Mouse (Mus musculus) heart, embryonic 11.5 days (tissue): Measurements from ENCODE around the gene Rrm1. TPM values are rescaled to one million over a fixed set of nuclear protein-coding genes. Genes with fewer than 3 reads are reported as not detected.

Source experiments
- ATAC-seq: fragments of 200-750 bp; cut with Nextera tagmentation; replicated peaks from 2 replicates; pipeline ENCODE4 v1.8.0; 2017; ENCODE audit warnings: moderate library complexity; ENCODE audit not compliant: insufficient number of reproducible peaks, low FRiP score, low TSS enrichment
- H3K27ac ChIP-seq: fragments of 300-500 bp; sonication (generic); 2 replicates; pipeline ENCODE4 v1.5.1; 2014; ENCODE audit warnings: mild to moderate bottlenecking, low read depth, low read length
- H3K27me3 ChIP-seq: fragments of 300-500 bp; sonication (generic); 2 replicates; pipeline ENCODE4 v1.6.1; 2014; ENCODE audit warnings: mild to moderate bottlenecking, low read length, mixed read lengths; ENCODE audit not compliant: control insufficient read depth, insufficient read depth
- H3K36me3 ChIP-seq: fragments of 300-500 bp; sonication (generic); 2 replicates; pipeline ENCODE4 v1.6.1; 2014; ENCODE audit warnings: mild to moderate bottlenecking, low read length, moderate library complexity, mixed read lengths; ENCODE audit not compliant: control insufficient read depth, insufficient read depth
- H3K4me1 ChIP-seq: fragments of 300-500 bp; sonication (generic); 2 replicates; pipeline ENCODE4 v1.6.1; 2014; ENCODE audit warnings: low read length; ENCODE audit not compliant: control insufficient read depth, insufficient read depth
- H3K4me2 ChIP-seq: fragments of 300-500 bp; sonication (generic); 2 replicates; pipeline ENCODE4 v1.6.1; 2014; ENCODE audit warnings: mild to moderate bottlenecking, moderate library complexity
- H3K4me3 ChIP-seq: fragments of 300-500 bp; sonication (generic); 2 replicates; pipeline ENCODE4 v1.5.1; 2014; ENCODE audit warnings: low read depth, low read length
- H3K9ac ChIP-seq: fragments of 300-500 bp; sonication (generic); 2 replicates; pipeline ENCODE4 v1.6.1; 2014; ENCODE audit warnings: mild to moderate bottlenecking, low read depth, low read length, moderate library complexity
- H3K9me3 ChIP-seq: fragments of 300-500 bp; sonication (generic); replicated peaks from 2 replicates; pipeline ENCODE4 v1.6.1; 2016; ENCODE audit warnings: low read length; ENCODE audit not compliant: control insufficient read depth
- WGBS: fragments of 180-500 bp; shearing (Covaris S2); extraction: QIAGEN DNeasy Blood & Tissue Kit; methylation state at CpG from one replicate; pipeline ENCODE4 v1.1.7; 2014; ENCODE audit not compliant: insufficient replicate concordance; 5-methylcytosine and 5-hydroxymethylcytosine counted together
- polyA plus RNA-seq: library from polyadenylated mRNA; unstranded; fragments of >200 nt; fragmentation: Nextera tagmentation; extraction: Ambion mirVana; gene quantifications from 2 replicates; pipeline ENCODE4 v1.2.1, GENCODE M21; 2014

The Rrm1 gene
- polyA plus RNA-seq, 1 experiment from 2014 or later, result 160 TPM

DNA sequence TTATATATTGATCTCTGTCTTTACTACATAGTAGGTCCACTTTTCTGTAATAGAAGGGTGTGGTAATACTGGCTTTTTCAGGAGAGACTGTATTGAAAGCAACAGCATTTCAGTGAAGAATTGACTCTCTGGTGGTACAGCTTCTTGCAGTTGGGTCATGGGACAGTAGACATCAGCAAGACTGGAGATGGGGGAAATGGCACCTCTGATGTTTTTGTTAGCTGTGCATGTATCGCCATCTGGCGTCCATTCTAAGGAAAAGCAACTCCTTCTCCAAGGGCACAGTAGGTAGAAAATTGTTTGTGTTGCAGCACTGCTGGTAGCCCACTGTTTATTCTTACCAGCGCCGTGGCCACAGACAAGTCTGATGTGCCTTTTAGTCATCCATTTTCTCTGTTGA, 24.1 kb upstream of the Rrm1 start:
- no peaks in the 10 kb centered on the region for H3K36me3 ChIP-seq
- H3K9ac ChIP-seq, result no peak overlapping the region
- no peak overlapping the region for H3K4me3 ChIP-seq
- H3K27me3 ChIP-seq, result no peaks in the 10 kb centered on the region
- H3K9me3 ChIP-seq, result no peaks in the 10 kb centered on the region
- ATAC-seq, result no peak
- no peak overlapping the region for H3K4me2 ChIP-seq
- no peak overlapping the region for H3K27ac ChIP-seq
- 6% methylated on average over 4 of the region's 4 CpGs for WGBS
- H3K4me1 ChIP-seq, result no peaks in the 10 kb centered on the region; the same call in 1 of the 2 replicates

DNA sequence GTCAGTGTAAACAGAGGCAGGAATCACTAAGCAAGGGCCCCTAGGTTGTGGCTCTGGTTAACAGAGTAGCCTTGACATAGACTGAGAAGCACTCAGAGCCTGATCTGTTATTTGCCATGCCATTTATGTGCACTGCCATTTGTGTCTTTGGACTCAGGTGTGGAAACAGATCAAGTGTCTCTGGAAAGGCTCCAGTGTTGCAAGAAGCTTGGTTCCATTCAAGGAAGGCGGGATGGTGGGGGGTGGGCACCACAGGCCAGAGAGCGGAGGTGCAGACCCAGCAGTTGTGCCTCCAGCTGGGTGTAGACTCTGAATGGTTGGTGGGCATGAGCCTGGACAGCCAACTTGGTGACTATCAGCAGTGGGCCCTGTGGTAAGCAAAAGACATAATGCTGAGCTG, 19.5 kb upstream of the Rrm1 start:
- ATAC-seq, result no peak
- no peaks in the 10 kb centered on the region for H3K4me1 ChIP-seq
- H3K4me3 ChIP-seq, result no peak overlapping the region
- no peak overlapping the region for H3K27ac ChIP-seq
- H3K36me3 ChIP-seq, result no peaks in the 10 kb centered on the region
- no peaks in the 10 kb centered on the region for H3K9me3 ChIP-seq
- H3K4me2 ChIP-seq, result no peak overlapping the region
- no peaks in the 10 kb centered on the region for H3K27me3 ChIP-seq
- H3K9ac ChIP-seq, result no peak overlapping the region
- 86% methylated on average over 2 of the region's 2 CpGs for WGBS

DNA sequence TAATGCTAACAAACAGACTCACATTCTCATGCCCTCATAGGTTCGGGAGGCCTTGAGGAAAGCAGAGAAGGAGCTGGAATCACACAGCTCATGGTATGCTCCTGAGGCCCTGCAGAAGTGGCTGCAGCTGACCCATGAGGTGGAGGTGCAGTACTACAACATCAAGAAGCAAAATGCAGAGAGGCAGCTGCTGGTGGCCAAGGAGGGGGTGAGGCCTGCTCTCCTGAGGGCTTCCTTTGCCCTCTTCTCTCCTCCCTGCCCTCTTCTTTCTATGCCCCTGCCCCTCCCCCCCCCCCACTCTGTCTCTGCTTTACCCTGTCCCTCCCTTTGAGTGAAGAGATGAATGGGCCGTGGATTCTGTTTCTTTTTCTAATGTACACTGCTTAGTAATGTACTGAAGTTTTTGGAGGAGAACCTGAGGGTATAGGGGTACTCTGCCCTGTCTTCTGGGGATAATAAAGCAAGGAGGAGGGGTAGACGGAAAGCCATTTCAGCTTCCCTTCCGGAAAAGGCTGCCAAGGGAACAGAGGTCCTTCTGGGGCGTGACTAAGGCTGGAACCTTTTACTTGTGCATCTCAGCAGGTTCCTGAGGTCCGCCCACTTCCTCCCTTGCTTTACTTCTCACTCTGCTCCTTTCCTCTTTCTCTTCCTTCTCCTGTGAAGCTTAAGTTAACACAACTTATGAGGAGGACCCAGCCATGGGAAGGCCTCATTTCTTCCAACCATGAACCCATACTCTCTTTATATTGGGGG, 15.4 kb upstream of the Rrm1 start:
- no peaks in the 10 kb centered on the region for H3K27me3 ChIP-seq
- ATAC-seq, result no peak
- no peak overlapping the region for H3K9ac ChIP-seq
- no peaks in the 10 kb centered on the region for H3K4me1 ChIP-seq
- H3K36me3 ChIP-seq, result no peaks in the 10 kb centered on the region
- H3K4me3 ChIP-seq, result no peak overlapping the region
- H3K9me3 ChIP-seq, result no peaks in the 10 kb centered on the region
- H3K4me2 ChIP-seq, result no peak overlapping the region
- 58% methylated on average over 6 of the region's 6 CpGs for WGBS
- no peak overlapping the region for H3K27ac ChIP-seq

DNA sequence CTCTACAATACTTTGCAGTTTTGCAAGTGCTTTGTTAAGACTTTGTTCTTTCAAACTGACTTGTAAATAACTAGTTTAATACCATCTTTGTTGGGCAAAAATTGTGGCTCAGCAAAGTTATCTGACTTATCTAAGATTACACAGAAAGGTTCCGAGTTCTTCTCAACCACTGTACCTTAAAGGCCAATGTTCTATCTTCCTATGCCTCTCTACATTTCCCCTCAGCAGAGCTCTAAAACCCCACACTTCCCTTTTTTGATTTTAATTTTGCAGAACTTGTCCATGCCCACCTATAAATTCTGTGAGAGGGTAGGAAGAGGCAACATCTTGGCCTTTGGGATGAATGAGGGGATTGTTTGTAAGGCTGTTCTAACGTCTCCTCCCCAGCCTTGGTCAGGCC, 7.2 kb upstream of the Rrm1 start:
- H3K36me3 ChIP-seq, result no peaks in the 10 kb centered on the region
- no peak overlapping the region for H3K9ac ChIP-seq
- WGBS, result 67% methylated on average over 2 of the region's 2 CpGs
- no peak for ATAC-seq
- H3K4me2 ChIP-seq, result no peak overlapping the region
- no peaks in the 10 kb centered on the region for H3K4me1 ChIP-seq
- no peak overlapping the region for H3K4me3 ChIP-seq
- H3K27me3 ChIP-seq, result no peaks in the 10 kb centered on the region; the same call in 1 of the 2 replicates
- no peak overlapping the region for H3K27ac ChIP-seq
- H3K9me3 ChIP-seq, result no peaks in the 10 kb centered on the region

DNA sequence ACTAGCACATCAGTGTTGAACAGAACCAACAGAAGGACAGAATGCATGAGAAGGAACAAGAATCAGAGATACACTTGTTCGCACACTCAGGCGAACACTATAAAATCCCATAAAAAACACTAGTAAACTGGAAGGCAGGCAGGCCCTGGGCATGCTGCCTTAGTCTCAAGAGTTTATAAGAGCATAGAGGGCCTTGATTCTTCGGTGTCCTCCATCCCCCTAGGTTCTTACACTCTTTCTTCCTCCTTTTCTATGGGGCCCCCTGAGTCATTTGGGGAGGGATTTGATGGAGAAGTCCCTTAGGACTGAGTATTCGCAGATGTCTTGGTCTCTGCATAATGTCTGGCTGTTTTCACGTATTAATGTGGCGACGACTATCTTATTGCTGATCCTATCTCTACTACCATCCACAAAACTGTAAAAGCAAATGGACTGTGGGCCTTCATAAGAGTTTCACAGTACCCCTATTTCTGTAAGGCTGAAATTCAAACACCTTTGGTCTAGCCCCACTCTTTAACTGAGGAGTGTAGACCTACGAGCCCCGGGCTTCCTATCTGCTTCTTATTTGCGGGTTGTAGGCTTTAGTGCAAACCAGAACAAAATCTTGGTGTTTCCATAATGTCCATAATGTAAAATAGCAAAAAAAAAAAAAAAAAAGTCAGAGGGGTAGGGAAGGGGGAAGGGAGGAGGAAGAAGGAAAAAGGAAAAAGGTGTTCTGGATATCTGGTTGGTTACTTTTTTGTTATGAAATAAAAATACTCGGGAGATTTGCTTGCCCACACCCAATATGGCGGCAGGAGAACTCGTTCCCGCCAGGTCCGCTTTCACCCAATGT, 456 bp upstream of the Rrm1 start:
- peaks cover 3% of the 10 kb centered on the region for H3K27me3 ChIP-seq
- H3K4me2 ChIP-seq, result peak overlapping the region; percentile 46
- 0 out of 2 replicates have a peak overlapping the region, but pooled peaks have one; percentile 39 for H3K9ac ChIP-seq
- peak overlapping the region; percentile 35; the same call in 1 of the 2 replicates for H3K27ac ChIP-seq
- WGBS, result 51% methylated on average over 15 of the region's 15 CpGs
- H3K4me1 ChIP-seq, result peaks cover 7% of the 10 kb centered on the region; the same call in 1 of the 2 replicates
- peaks cover 6% of the 10 kb centered on the region for H3K36me3 ChIP-seq
- H3K9me3 ChIP-seq, result no peaks in the 10 kb centered on the region
- no peak for ATAC-seq
- H3K4me3 ChIP-seq, result peak overlapping the region; percentile 82

DNA sequence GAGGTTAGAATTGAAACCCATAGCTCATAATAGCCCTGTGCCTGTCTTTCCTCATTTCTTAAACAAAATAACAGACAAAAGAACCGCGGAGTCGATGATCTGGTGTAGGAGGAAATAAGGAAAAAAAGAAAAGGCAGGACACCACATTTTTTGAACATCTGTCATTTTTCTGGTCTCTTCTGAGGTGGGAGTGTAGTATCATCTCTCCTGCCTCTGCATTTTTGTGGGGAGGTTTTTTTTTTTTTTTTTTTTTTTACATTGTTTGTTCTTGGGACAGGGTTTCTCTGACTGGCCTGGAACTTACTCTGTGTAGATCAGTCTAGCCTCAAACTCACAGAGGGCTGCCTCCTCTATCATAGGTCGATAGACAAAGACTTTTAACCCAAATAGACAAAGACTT, 937 bp downstream of the Rrm1 start:
- Histone ChIP-seq H3K9me3 (no peaks in the 10 kb centered on the region), H3K4me1 (peaks cover 7% of the 10 kb centered on the region; the same call in 1 of the 2 replicates), H3K27me3 (peaks cover 3% of the 10 kb centered on the region; the same call in 1 of the 2 replicates), H3K4me2 (peak overlapping the region; percentile 75), H3K4me3 (peak overlapping the region; percentile 82), H3K36me3 (peaks cover 18% of the 10 kb centered on the region), H3K27ac (peak overlapping the region; percentile 97), H3K9ac (peak overlapping the region; percentile 95)
- 3% methylated on average over 4 of the region's 4 CpGs for WGBS
- no peak for ATAC-seq

DNA sequence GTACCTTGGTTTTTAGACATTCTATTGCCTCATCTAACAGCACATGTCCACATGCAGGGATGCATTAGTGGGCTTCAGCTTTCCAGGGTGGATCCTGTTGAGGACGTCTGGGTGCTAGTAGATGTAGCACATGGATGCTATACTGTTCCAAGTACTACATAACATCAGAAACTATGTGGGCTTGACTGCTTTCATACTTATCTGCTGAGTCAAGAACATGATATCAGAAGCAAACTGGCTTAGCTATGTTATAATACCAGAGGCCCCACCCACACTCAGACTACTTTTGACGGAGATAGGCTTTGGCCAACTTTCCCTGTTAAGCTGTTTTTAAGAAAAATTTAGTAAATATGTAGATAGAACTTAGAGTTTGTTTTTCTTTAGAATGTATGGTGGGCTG, 2.8 kb downstream of the Rrm1 start:
- no peak overlapping the region for H3K27ac ChIP-seq
- no peak overlapping the region for H3K9ac ChIP-seq
- 59% methylated on average over 2 of the region's 2 CpGs for WGBS
- H3K4me3 ChIP-seq, result no peak overlapping the region
- no peaks in the 10 kb centered on the region for H3K9me3 ChIP-seq
- ATAC-seq, result no peak
- peak overlapping the region; percentile 40 for H3K4me2 ChIP-seq
- H3K36me3 ChIP-seq, result peaks cover 24% of the 10 kb centered on the region
- H3K4me1 ChIP-seq, result peaks cover 7% of the 10 kb centered on the region; the same call in 1 of the 2 replicates
- peaks cover 3% of the 10 kb centered on the region; the same call in 1 of the 2 replicates for H3K27me3 ChIP-seq

DNA sequence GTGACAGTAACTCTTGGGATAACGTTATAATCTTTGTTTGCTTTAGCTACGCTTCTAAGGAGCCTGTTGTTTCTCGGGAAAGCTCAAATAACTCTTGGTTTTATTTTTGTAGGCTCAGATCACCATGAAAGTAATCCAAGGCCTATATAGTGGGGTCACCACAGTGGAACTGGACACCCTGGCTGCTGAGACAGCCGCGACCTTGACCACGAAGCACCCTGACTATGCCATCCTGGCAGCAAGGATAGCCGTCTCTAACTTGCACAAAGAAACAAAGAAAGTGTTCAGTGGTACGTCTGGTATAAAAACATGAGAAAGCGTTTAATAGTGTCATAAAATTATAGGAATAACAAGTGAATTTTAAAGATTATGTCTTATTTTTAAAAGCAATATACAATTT, 4.9 kb downstream of the Rrm1 start:
- 92% methylated on average over 9 of the region's 9 CpGs for WGBS
- no peak for ATAC-seq
- no peak overlapping the region for H3K4me3 ChIP-seq
- no peaks in the 10 kb centered on the region for H3K9me3 ChIP-seq
- H3K36me3 ChIP-seq, result peaks cover 33% of the 10 kb centered on the region
- H3K4me2 ChIP-seq, result no peak overlapping the region
- H3K27me3 ChIP-seq, result no peaks in the 10 kb centered on the region
- peaks cover 7% of the 10 kb centered on the region; the same call in 1 of the 2 replicates for H3K4me1 ChIP-seq
- H3K9ac ChIP-seq, result no peak overlapping the region
- no peak overlapping the region for H3K27ac ChIP-seq
